Mouse (Mus musculus): ENCODE measurements around the gene Ppfia4.

Gene Ppfia4

GRCm38 (mm10) chr1:134304940-134305339, 27.8 kb downstream of the Ppfia4 start:
- in situ Hi-C loops (cut with MboI, MseI), result no loop called here

GRCm38 (mm10) chr1:134302568-134303238, 30.0 kb downstream of the Ppfia4 start:
- in situ Hi-C loops (cut with MboI, MseI), result no loop called here

- in situ Hi-C loops (cut with MboI, MseI), result no loop called here
Measured at GRCm38 (mm10) chr1:134298636-134299411, 33.9 kb downstream of the Ppfia4 start.

- in situ Hi-C loops (cut with MboI, MseI), result no loop called here
Measured at GRCm38 (mm10) chr1:134297265-134297664, 35.5 kb downstream of the Ppfia4 start.

- in situ Hi-C loops (cut with MboI, MseI), result no loop called here
Measured at GRCm38 (mm10) chr1:134293738-134294604, 38.8 kb downstream of the Ppfia4 start.

GRCm38 (mm10) chr1:134293276-134293675, 39.5 kb downstream of the Ppfia4 start:
- in situ Hi-C loops (cut with MboI, MseI), result no loop called here

GRCm38 (mm10) chr1:134292601-134293000, 40.1 kb downstream of the Ppfia4 start:
- in situ Hi-C loops (cut with MboI, MseI), result no loop called here

- in situ Hi-C loops (cut with MboI, MseI), result no loop called here
Measured at GRCm38 (mm10) chr1:134292073-134292472, 40.7 kb downstream of the Ppfia4 start.

- in situ Hi-C loops (cut with MboI, MseI), result no loop called here
Measured at GRCm38 (mm10) chr1:134291555-134291954, 41.2 kb downstream of the Ppfia4 start.

GRCm38 (mm10) chr1:134290909-134291308, 41.8 kb downstream of the Ppfia4 start:
- in situ Hi-C loops (cut with MboI, MseI), result no loop called here

GRCm38 (mm10) chr1:134290300-134290699, 42.4 kb downstream of the Ppfia4 start:
- in situ Hi-C loops (cut with MboI, MseI), result no loop called here

GRCm38 (mm10) chr1:134289598-134290099, 43.1 kb downstream of the Ppfia4 start, which contains the start of gene Myog:
Gene Myog, plus strand, starts transcription at chr1:134289989.
- in situ Hi-C loops (cut with MboI, MseI), result no loop called here

GRCm38 (mm10) chr1:134288239-134288638, 44.5 kb downstream of the Ppfia4 start:
- in situ Hi-C loops (cut with MboI, MseI), result no loop called here

- in situ Hi-C loops (cut with MboI, MseI), result no loop called here
Measured at GRCm38 (mm10) chr1:134285458-134286120, 47.1 kb downstream of the Ppfia4 start.

GRCm38 (mm10) chr1:134283108-134283507, 49.6 kb downstream of the Ppfia4 start:
- in situ Hi-C loops (cut with MboI, MseI), result no loop called here

- in situ Hi-C loops (cut with MboI, MseI), result no loop called here
Measured at GRCm38 (mm10) chr1:134282342-134282741, 50.4 kb downstream of the Ppfia4 start.

- in situ Hi-C loops (cut with MboI, MseI), result no loop called here
Measured at GRCm38 (mm10) chr1:134281563-134281962, 51.2 kb downstream of the Ppfia4 start.

- in situ Hi-C loops (cut with MboI, MseI), result no loop called here
Measured at GRCm38 (mm10) chr1:134280174-134280573, 52.6 kb downstream of the Ppfia4 start.

- in situ Hi-C loops (cut with MboI, MseI), result loop anchor here in 1 of 2 experiments (10.0 kb wide), 1 partner anchor 1198 kb away; no protein-coding TSS in a partner anchor
Measured at GRCm38 (mm10) chr1:134276823-134277222, 55.9 kb downstream of the Ppfia4 start.

GRCm38 (mm10) chr1:134275616-134276464, 56.9 kb downstream of the Ppfia4 start:
- in situ Hi-C loops (cut with MboI, MseI), result loop anchor here in 1 of 2 experiments (10.0 kb wide), 1 partner anchor 1199 kb away; no protein-coding TSS in a partner anchor

Measured in T-helper 17 cell (primary cell).